Mouse (Mus musculus): ENCODE measurements at regions not wholly inside any gene's neighbourhood (a gene's known extent, or its start where the extent isn't known, plus 50 kb on each side); places are given as distances from the start of the nearest gene placed in this dataset. TPM values are rescaled to one million over a fixed set of nuclear protein-coding genes. Genes with fewer than 3 reads are reported as not detected.

Small RNA genes in the stretch of these regions (microRNA-seq; reads per million reads assigned to microRNA genes)
- gene Gm22194, result not detected
